Mouse (Mus musculus) brain, embryonic 18.5 days (tissue): Measurements from ENCODE around the gene Idh2.
"Not testable (repeated sequence)": the region's sequence is repeated elsewhere in the genome, so short reads cannot be mapped to it uniquely, and the experiment has no call there.

Experiments
- DNase-seq: peaks from one replicate; pipeline ENCODE4 v3.0.0-alpha.2; 2012; ENCODE audit warnings: low read depth, low spot score

Gene Idh2

GRCm38 (mm10) chr7:80115224-80115590 lies at the start of gene Idh2:
Gene Idh2 (minus strand): TSS chr7:80115392.
- DNase-seq = peak; percentile 80

- DNase-seq = no peak
Observed at GRCm38 (mm10) chr7:80160945-80161306, 45.7 kb upstream of the Idh2 start.

- DNase-seq = no peak
Observed at GRCm38 (mm10) chr7:80160293-80160944, 45.2 kb upstream of the Idh2 start.

GRCm38 (mm10) chr7:80158496-80159268 lies 43.5 kb upstream of the Idh2 start:
- DNase-seq = no peak

GRCm38 (mm10) chr7:80156711-80157227 lies 41.6 kb upstream of the Idh2 start:
- DNase-seq = no peak

- no peak for DNase-seq
Observed at GRCm38 (mm10) chr7:80154689-80155088, 39.5 kb upstream of the Idh2 start.

- DNase-seq = no peak
Observed at GRCm38 (mm10) chr7:80152756-80153155, 37.6 kb upstream of the Idh2 start.

GRCm38 (mm10) chr7:80152152-80152551 lies 37.0 kb upstream of the Idh2 start:
- DNase-seq = no peak

GRCm38 (mm10) chr7:80149356-80149755 lies 34.2 kb upstream of the Idh2 start:
- DNase-seq = no peak

- no peak for DNase-seq
Observed at GRCm38 (mm10) chr7:80146077-80146476, 30.9 kb upstream of the Idh2 start.

GRCm38 (mm10) chr7:80144695-80145094 lies 29.5 kb upstream of the Idh2 start:
- no peak for DNase-seq

- peak; percentile 52 for DNase-seq
Observed at GRCm38 (mm10) chr7:80143331-80144273, 28.4 kb upstream of the Idh2 start.

- no peak for DNase-seq
Observed at GRCm38 (mm10) chr7:80140815-80141214, 25.6 kb upstream of the Idh2 start.

- DNase-seq = no peak
Observed at GRCm38 (mm10) chr7:80138375-80138774, 23.2 kb upstream of the Idh2 start.

- no peak for DNase-seq
Observed at GRCm38 (mm10) chr7:80135173-80135532, 20.0 kb upstream of the Idh2 start.

GRCm38 (mm10) chr7:80134454-80135172 lies 19.4 kb upstream of the Idh2 start:
- peak; percentile 72 for DNase-seq

GRCm38 (mm10) chr7:80132541-80132940 lies 17.3 kb upstream of the Idh2 start:
- no peak for DNase-seq

GRCm38 (mm10) chr7:80131315-80131714 lies 16.1 kb upstream of the Idh2 start:
- DNase-seq = not testable (repeated sequence)

GRCm38 (mm10) chr7:80130344-80131055 lies 15.3 kb upstream of the Idh2 start:
- no peak for DNase-seq

GRCm38 (mm10) chr7:80129278-80129677 lies 14.1 kb upstream of the Idh2 start:
- DNase-seq = no peak

GRCm38 (mm10) chr7:80123672-80124071 lies 8.5 kb upstream of the Idh2 start:
- DNase-seq = no peak
